Mouse (Mus musculus) heart, adult 2 months (tissue): ENCODE results near the gene Ears2. TPM values are rescaled to one million over a fixed set of nuclear protein-coding genes. Genes with fewer than 3 reads are reported as not detected.

ENCODE experiments used
- DNase-seq, 2 experiments: peaks; one replicate each; pipeline ENCODE4 v3.0.0; 2021
- H3K27ac ChIP-seq: fragments of 200-600 bp; 2 replicates; pipeline ENCODE4 v1.8.1; 2022
- H3K27me3 ChIP-seq: fragments of 200-500 bp; 2 replicates; pipeline ENCODE4 v1.6.1; 2012; ENCODE audit warnings: mild to moderate bottlenecking, low read length, inconsistent platforms, mixed read lengths; ENCODE audit not compliant: control insufficient read depth, insufficient read depth
- H3K36me3 ChIP-seq: fragments of 200-500 bp; 2 replicates; pipeline ENCODE4 v1.6.1; 2012; ENCODE audit warnings: low read length, inconsistent platforms; ENCODE audit not compliant: control insufficient read depth, insufficient read depth
- H3K4me1 ChIP-seq: fragments of 200-500 bp; 2 replicates; pipeline ENCODE4 v1.6.1; 2011; ENCODE audit warnings: low read length; ENCODE audit not compliant: control insufficient read depth, insufficient read depth
- H3K4me3 ChIP-seq: fragments of 200-600 bp; 2 replicates; pipeline ENCODE4 v1.8.1; 2022
- H3K79me2 ChIP-seq: fragments of 200-500 bp; replicated peaks from 2 replicates; pipeline ENCODE4 v1.6.1; 2012; ENCODE audit warnings: mild to moderate bottlenecking, inconsistent platforms, low read length, moderate library complexity, mixed read lengths; ENCODE audit not compliant: control insufficient read depth, insufficient read depth
- H3K9ac ChIP-seq: fragments of 200-500 bp; 2 replicates; pipeline ENCODE4 v1.6.1; 2012; ENCODE audit warnings: low read depth, mild to moderate bottlenecking, control low read depth, inconsistent platforms, low read length, mixed read lengths
- CTCF ChIP-seq: fragments of 200-600 bp; IDR thresholded peaks from 2 replicates; pipeline ENCODE4 v1.8.1; 2022; ENCODE audit warnings: antibody characterized with exemption, mild to moderate bottlenecking, moderate library complexity
- EP300 ChIP-seq: fragments of 200-500 bp; IDR thresholded peaks from 2 replicates; pipeline ENCODE4 v1.6.1; 2011; ENCODE audit warnings: low read depth, low read length, control low read depth; ENCODE audit not compliant: insufficient read depth
- POLR2A ChIP-seq: fragments of 200-500 bp; IDR thresholded peaks from 2 replicates; pipeline ENCODE4 v1.6.1; 2011; ENCODE audit warnings: mild to moderate bottlenecking, low read depth, low read length, control low read depth; ENCODE audit not compliant: insufficient read depth
- WGBS: fragments of 180-500 bp; shearing (Covaris S2); methylation state at CpG from one replicate; pipeline ENCODE4 v1.1.7; 2018; 5-methylcytosine and 5-hydroxymethylcytosine counted together
- intact Hi-C: fragments of 180-260 bp; cut with DNase I; formaldehyde crosslinking; loops from one replicate; pipeline ENCODE4 v1.15.1; 2025
- polyA plus RNA-seq: library from polyadenylated mRNA; depleted of rRNA; stranded (reverse); fragments of >200 nt; gene quantifications from 2 replicates; pipeline ENCODE4 v1.2.3, GENCODE M21; 2012; rRNA removed
- total RNA-seq, 2 experiments: library from RNA; stranded (reverse); gene quantifications; 2 replicates each; pipeline ENCODE4 v1.2.3; 2021

The Ears2 gene
- total and polyA plus RNA-seq, 3 experiments: 10.6 to 12.9 (median 11.8) TPM

DNA sequence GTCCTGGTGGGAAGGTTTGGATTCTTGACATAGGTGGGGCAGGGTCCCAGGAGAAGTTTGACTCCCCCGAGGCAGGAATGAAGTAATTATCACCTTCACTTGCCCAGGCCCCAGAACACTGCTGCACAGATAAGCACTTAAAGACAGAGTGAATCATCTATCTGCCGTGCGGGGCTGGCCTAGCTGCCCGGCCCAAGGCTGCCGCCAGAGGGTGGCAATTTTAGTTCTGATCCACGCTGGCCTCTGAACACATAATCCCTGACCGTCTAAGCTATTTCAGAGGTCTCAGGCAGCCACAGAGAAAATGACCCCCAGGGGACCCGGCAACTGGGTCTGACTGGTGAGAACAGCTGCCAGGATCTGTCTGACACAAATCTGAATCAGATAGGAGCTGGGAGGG is 52.0 kb downstream of the Ears2 start:
- no peaks in the 10 kb centered on the region for H3K27me3 ChIP-seq
- intact Hi-C loops: no loop called here
- peak overlapping the region; percentile 81 for H3K27ac ChIP-seq
- H3K9ac ChIP-seq: peak overlapping the region; percentile 18
- H3K79me2 ChIP-seq: no peaks in the 10 kb centered on the region
- DNase-seq: peak; percentile 39 to 56
- H3K4me1 ChIP-seq: no peaks in the 10 kb centered on the region; the same call in none of the 2 replicates
- WGBS: 24% methylated on average over 8 of the region's 8 CpGs
- H3K4me3 ChIP-seq: no peak overlapping the region
- H3K36me3 ChIP-seq: no peaks in the 10 kb centered on the region
- TF ChIP-seq CTCF: peak; percentile 66
- TF ChIP-seq POLR2A: no peak
- no peak for TF ChIP-seq EP300

GRCm38 (mm10) chr7:122012949-122013348 is 54.1 kb downstream of the Ears2 start:
- 69% methylated on average over 10 of the region's 10 CpGs for WGBS
- intact Hi-C loops: no loop called here
- Histone ChIP-seq H3K27me3 (no peaks in the 10 kb centered on the region), H3K4me3 (no peak overlapping the region), H3K4me1 (no peaks in the 10 kb centered on the region; the same call in none of the 2 replicates), H3K27ac (no peak overlapping the region), H3K79me2 (no peaks in the 10 kb centered on the region), H3K36me3 (no peaks in the 10 kb centered on the region), H3K9ac (no peak overlapping the region)
- TF ChIP-seq POLR2A: no peak
- no peak for TF ChIP-seq CTCF
- TF ChIP-seq EP300: no peak
- DNase-seq: no peak

DNA sequence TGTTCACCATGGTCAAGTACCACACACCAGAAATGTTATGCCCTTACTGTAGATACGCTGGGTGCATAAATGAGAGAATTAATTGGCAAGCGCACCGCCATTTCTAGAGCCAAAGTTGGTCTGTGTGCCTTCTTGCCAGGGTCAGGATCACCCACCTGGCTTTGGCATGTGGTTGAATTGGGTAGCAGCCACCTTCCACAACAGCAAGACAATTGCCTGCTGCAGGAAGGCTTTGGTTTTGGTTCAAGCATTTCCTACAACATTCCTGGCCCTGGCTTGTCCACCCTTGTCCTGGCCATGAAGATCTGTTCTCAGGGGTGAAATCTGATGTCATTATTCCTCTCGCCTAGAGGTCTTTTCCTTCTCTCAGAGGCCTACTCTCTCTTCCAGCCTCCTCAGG is 54.7 kb downstream of the Ears2 start:
- peak in 1 of 2 experiments; percentile 37 for DNase-seq
- no peak overlapping the region for H3K9ac ChIP-seq
- no peak overlapping the region; the same call in 1 of the 2 replicates for H3K27ac ChIP-seq
- TF ChIP-seq POLR2A: no peak
- no peak for TF ChIP-seq EP300
- TF ChIP-seq CTCF: no peak
- intact Hi-C loops: no loop called here
- no peak overlapping the region for H3K4me3 ChIP-seq
- H3K27me3 ChIP-seq: no peaks in the 10 kb centered on the region
- H3K79me2 ChIP-seq: no peaks in the 10 kb centered on the region
- no peaks in the 10 kb centered on the region; the same call in none of the 2 replicates for H3K4me1 ChIP-seq
- WGBS: 66% methylated on average over 4 of the region's 4 CpGs
- no peaks in the 10 kb centered on the region for H3K36me3 ChIP-seq

- DNase-seq: no peak
- Histone ChIP-seq H3K27ac (no peak overlapping the region), H3K4me3 (no peak overlapping the region), H3K79me2 (no peaks in the 10 kb centered on the region), H3K36me3 (no peaks in the 10 kb centered on the region), H3K4me1 (no peaks in the 10 kb centered on the region), H3K9ac (no peak overlapping the region), H3K27me3 (no peaks in the 10 kb centered on the region)
- intact Hi-C loops: no loop called here
- 55% methylated on average over 7 of the region's 8 CpGs for WGBS
- TF ChIP-seq POLR2A (no peak), CTCF (no peak), EP300 (no peak)
Measured at GRCm38 (mm10) chr7:122000396-122000795, 66.7 kb downstream of the Ears2 start.

DNA sequence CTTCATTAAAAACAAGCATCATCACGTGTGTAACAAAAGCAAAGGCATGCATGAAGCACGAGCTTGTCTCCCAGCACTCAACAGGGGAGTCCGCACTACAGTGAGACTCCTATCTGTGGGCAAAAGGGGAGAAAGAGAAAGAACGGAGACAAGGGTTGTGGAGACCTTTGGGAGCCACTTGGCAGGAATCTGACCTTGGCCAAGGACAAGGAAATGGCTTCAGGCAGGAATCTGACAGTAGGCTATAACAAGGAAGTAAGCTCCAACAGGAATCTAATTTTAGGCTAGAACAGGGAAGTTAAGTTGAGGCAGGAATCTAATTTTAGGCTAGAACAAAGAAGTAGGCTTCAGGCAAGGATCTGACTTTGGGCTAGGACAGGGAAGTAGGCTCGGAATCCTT is 71.1 kb downstream of the Ears2 start:
- Histone ChIP-seq H3K79me2 (no peaks in the 10 kb centered on the region), H3K4me3 (no peak overlapping the region), H3K9ac (no peak overlapping the region), H3K27me3 (no peaks in the 10 kb centered on the region), H3K27ac (no peak overlapping the region), H3K36me3 (peaks cover 1% of the 10 kb centered on the region; the same call in 1 of the 2 replicates), H3K4me1 (peaks cover under 1% of the 10 kb centered on the region; the same call in 1 of the 2 replicates)
- WGBS: 83% methylated on average over 5 of the region's 5 CpGs
- intact Hi-C loops: no loop called here
- DNase-seq: no peak
- no peak for TF ChIP-seq CTCF
- TF ChIP-seq EP300: no peak
- TF ChIP-seq POLR2A: no peak

Other genes starting within 250 kb of the Ears2 start
- not detected for gene Scnn1b, start 202.2 kb downstream of the Ears2 start, total RNA-seq
- gene Scnn1b, start 202.2 kb downstream of the Ears2 start, polyA plus RNA-seq: 0.47 TPM in 1 of 2 replicates, not detected in the other
- 10 to 100 TPM; 17.0 to 19.5 TPM for gene Cog7, start 85.6 kb downstream of the Ears2 start, total RNA-seq
- gene Cog7, start 85.6 kb downstream of the Ears2 start, polyA plus RNA-seq: 16.7 and 20.0 TPM in 2 replicates
- 10 to 100 TPM; 25.3 to 28.5 TPM for gene Gga2, start 46.0 kb downstream of the Ears2 start, total RNA-seq
- gene Gga2, start 46.0 kb downstream of the Ears2 start, polyA plus RNA-seq: 25.7 and 30.1 TPM in 2 replicates
- gene Ubfd1, start 88 bp downstream of the Ears2 start, total RNA-seq: 10 to 100 TPM; 30.4 to 37.2 TPM
- gene Ubfd1, start 88 bp downstream of the Ears2 start, polyA plus RNA-seq: 17.8 and 27.6 TPM in 2 replicates
- 1,000 to 10,000 TPM; 1,546 to 1,742 TPM for gene Ndufab1, start 34.6 kb upstream of the Ears2 start, total RNA-seq
- 502 and 847 TPM in 2 replicates for gene Ndufab1, start 34.6 kb upstream of the Ears2 start, polyA plus RNA-seq
- gene Palb2, start 65.7 kb upstream of the Ears2 start, total RNA-seq: under 1 TPM; 0.55 to 0.63 TPM
- 0.74 and 0.94 TPM in 2 replicates for gene Palb2, start 65.7 kb upstream of the Ears2 start, polyA plus RNA-seq
- gene Dctn5, start 65.8 kb upstream of the Ears2 start, total RNA-seq: 10 to 100 TPM; 25.3 to 26.1 TPM
- 40.5 and 55.8 TPM in 2 replicates for gene Dctn5, start 65.8 kb upstream of the Ears2 start, polyA plus RNA-seq
- gene Plk1, start 92.2 kb upstream of the Ears2 start, total RNA-seq: under 1 TPM; 0.50 to 0.59 TPM
- gene Plk1, start 92.2 kb upstream of the Ears2 start, polyA plus RNA-seq: 0.68 and 0.85 TPM in 2 replicates
- not detected for gene Ern2, start 118.9 kb upstream of the Ears2 start, total RNA-seq
- gene Ern2, start 118.9 kb upstream of the Ears2 start, polyA plus RNA-seq: 0.53 TPM in 1 of 2 replicates, not detected in the other
- 1 to 10 TPM; 2.9 to 3.7 TPM for gene Chp2, start 152.2 kb upstream of the Ears2 start, total RNA-seq
- 2.5 and 3.7 TPM in 2 replicates for gene Chp2, start 152.2 kb upstream of the Ears2 start, polyA plus RNA-seq
- 1 to 10 TPM; 3.8 to 4.5 TPM for gene Prkcb, start 221.5 kb upstream of the Ears2 start, total RNA-seq
- gene Prkcb, start 221.5 kb upstream of the Ears2 start, polyA plus RNA-seq: 3.6 and 4.5 TPM in 2 replicates